Mouse (Mus musculus) G1E-ER4 (cell line): ENCODE results near the gene Nsmf. TPM values are rescaled to one million over a fixed set of nuclear protein-coding genes. Genes with fewer than 3 reads are reported as not detected.

Source experiments
- GATA1 ChIP-seq: IDR thresholded peaks from one replicate; pipeline ENCODE4 v1.8.0; 2012; ENCODE audit warnings: low read length, inconsistent platforms
- polyA plus RNA-seq: library from polyadenylated mRNA; stranded (reverse); fragments of >175 nt; gene quantifications from 2 replicates; pipeline ENCODE4 v1.2.3, GENCODE M21; 2012

Nsmf gene
- polyA plus RNA-seq, 1 experiment = 56.3 TPM

DNA sequence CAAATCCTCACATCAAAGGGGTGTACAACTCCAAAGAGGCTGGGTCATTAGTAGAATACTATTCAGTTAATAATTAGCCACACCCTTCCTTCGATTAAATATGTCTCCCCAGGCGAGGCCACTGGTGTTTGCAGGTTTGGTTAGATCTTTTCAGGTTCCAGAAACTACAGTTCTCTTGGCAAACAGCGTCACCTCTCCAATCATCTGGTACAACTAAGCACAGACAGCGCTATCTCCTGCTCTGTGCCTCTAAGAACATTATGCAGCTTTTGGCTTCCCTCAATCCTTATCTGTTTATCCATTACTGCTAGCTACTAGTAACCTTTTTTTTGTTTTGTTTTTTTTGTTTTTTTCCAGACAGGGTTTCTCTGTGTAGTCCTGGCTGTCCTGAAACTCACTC is 15.4 kb downstream of the Nsmf start:
- no peak for TF ChIP-seq GATA1

GRCm38 (mm10) chr2:25072398-25072797 is 18.2 kb downstream of the Nsmf start:
- no peak for TF ChIP-seq GATA1

- TF ChIP-seq GATA1 = no peak
These were observed 21.4 kb downstream of the Nsmf start for GRCm38 (mm10) chr2:25075506-25075905.

DNA sequence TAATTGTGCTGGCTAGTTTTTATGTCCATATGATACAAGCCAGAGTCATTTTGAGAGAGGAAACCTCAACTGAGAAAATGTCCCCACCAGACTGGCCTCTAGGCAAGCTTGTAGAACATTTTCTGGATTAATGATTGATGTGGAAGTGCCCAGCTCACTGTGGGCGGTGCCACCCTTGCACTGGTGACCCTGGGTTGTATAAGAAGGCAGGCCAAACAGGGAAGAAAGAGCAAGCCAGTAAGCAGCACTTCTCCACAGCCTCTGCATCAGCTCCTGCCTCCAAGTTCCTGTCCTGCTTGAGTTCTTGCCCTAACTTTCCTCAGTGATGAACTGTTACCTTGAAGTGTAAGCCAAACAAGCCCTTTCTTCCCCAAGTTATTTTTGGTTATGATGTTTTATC is 24.8 kb downstream of the Nsmf start:
- no peak for TF ChIP-seq GATA1

DNA sequence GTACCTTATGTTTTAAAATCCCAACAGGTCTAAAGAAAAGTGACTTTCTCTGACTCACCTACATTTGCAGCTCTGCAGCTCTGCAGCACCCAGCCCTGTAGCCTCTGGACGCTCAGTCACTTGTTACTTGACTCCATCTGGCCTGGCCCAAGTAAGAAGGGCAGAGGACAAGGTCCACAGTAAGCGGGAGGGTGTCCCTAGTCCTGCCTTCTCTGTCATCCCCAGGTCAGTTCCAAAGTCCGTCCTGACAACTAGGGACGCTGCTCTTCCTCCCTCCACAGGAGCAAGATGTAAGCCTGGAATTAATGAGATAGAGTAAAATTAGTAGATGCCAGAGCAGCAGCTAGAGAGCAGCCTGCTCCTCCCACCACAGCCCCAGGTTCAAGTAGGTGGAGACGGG is 25.9 kb downstream of the Nsmf start, which contains the start of gene Entpd8:
Entpd8 (plus strand) TSS at position 229 of the 400 bp plus-strand sequence.
- no peak for TF ChIP-seq GATA1

DNA sequence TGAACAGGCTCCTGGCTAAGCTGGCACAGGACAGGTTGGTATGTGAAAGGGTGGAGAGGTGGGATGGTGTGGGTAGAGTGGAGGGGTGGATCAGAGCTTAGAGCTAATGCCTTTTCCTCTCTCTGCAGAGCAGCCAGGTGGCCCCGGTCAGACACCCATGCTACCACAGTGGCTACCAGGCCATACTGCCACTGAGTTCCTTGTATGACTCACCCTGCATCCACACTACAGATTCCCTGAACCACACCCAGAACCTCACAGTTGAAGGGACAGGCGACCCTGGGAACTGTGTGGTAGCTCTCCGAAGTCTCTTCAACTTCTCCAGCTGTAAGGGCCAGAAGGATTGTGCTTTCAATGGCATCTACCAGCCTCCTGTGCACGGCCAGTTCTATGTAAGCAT is 29.5 kb downstream of the Nsmf start:
- TF ChIP-seq GATA1 = no peak

DNA sequence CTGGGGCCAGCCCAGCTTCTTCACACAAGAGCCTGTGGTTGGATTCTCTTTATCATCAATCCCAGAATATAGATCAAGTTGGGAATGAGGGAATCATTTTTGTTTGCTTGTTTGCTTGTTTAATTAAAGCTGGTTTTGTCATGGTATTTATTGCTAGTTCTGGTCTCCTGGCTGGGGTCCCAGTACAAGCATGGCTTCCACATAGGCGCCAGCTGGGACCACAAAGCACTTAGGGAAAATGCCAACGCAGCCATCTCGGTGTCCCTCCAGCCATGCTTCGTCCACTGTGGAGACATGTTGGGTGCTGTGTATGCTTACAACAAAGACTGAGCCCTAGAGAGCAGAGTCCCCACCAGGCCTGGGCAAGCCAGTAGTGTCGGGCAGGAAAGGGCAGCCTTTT is 31.4 kb downstream of the Nsmf start:
- TF ChIP-seq GATA1 = no peak

DNA sequence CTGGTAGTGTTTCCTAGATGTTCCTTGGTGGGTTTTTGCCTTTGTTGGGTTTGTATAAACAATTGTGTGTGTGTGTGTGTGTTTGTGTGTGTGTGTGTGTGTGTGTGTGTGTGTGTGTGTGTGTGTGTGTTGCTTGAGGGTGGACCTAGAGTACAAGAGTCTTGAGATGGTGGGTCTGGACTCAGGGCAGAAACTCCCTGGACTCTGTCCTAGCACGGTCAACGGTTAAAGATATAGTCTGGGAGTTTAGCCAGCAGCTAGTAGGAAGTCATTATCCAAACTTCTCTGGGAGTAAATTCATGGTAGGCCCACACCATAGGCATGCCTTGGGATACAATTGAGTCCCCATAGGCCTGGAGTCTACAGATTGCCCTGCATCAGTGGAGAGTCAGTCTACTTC is 33.7 kb downstream of the Nsmf start:
- TF ChIP-seq GATA1 = no peak

DNA sequence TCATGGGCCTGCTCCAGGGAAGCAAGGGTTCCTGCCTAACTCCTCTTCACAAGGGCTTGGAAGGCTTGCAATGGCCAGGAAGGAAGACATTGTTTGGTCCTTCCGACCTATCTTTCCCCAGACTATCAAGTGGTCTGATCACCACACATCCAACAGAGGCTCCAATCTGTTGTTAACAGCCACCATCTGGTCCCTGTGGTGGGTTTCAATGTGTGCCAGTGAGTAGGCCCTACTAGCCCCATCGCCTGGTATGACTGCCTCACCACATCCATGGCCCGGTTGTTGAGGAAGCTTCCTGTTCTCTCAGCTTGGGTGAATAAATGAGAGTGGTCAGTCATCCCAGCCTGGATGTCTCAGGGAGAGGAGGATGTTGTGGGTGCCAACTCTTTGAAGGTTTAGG is 34.5 kb downstream of the Nsmf start:
- TF ChIP-seq GATA1 = no peak

DNA sequence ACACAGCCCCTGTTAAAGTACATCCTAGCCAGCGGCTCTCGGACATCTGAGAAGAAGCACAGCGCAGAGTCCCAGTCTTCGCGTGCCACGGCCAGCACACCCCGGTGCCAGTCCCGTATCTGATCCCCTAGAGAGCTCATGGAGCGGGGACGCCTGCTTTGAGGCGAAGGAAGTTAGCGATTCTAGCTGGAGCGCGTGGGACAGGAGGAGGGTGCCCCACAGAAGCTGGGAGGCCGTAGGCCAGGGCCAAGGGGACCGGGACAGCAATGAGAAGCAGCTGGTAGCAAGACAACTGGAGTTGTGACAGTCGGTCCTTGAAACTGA is 40.6 kb downstream of the Nsmf start:
- TF ChIP-seq GATA1 = no peak

GRCm38 (mm10) chr2:25095109-25095850 is 41.1 kb downstream of the Nsmf start, which contains the start of gene Noxa1:
TSS of gene Noxa1 (minus strand) at chr2:25095149.
- TF ChIP-seq GATA1 = no peak

DNA sequence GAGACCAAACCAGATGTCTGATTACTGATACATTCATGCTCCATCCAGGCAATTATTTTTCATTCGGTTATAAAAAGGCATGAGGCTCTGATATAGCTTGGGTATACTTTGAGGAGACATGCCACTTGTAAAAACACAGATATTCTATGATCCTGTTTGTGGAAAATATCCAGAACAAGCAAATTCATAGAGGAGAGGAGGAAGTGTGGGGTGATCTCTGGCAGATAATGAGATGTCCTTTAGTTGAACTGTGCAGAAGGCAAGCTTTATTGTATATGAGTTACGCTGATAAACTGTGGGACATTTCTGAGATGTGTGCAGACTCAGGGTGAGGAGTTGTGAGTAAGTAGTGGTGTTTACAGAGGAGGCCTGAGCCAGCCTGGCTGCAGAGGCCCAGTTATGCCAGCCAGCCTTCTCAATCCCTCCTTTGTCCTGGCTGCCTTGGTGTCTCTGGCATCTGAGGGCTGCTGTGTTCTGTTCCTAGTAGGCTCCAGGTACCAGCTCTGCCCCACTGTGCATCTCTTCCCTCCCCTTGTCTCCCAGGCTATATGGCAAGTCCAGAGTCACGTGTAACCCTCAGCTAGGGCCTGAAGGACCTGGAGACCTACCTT is 44.0 kb downstream of the Nsmf start:
- TF ChIP-seq GATA1 = no peak

- TF ChIP-seq GATA1 = no peak
These were observed 44.8 kb downstream of the Nsmf start for GRCm38 (mm10) chr2:25098956-25099355.

GRCm38 (mm10) chr2:25099703-25100102 is 45.5 kb downstream of the Nsmf start:
- TF ChIP-seq GATA1 = no peak

- no peak for TF ChIP-seq GATA1
These were observed 50.0 kb downstream of the Nsmf start for GRCm38 (mm10) chr2:25104122-25104521.

DNA sequence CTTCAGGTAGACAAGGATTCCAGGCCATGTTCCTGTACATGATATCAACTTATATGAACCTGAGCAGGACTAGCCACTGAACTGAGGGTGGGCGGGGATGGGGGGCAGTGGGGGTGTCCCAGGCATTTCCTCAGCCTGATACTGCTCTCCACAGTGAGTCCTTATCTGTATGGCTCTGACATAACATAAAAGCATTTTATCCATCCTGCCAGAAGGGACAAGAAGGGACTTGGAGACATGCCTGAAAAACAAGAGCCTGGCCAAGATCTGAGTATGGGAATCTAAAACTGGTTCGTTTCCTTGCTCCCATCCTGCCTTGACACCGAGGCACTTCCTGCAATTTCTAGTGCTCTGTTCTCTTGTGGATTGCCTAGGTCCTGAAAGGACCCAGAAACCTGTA is 51.9 kb downstream of the Nsmf start:
- no peak for TF ChIP-seq GATA1

DNA sequence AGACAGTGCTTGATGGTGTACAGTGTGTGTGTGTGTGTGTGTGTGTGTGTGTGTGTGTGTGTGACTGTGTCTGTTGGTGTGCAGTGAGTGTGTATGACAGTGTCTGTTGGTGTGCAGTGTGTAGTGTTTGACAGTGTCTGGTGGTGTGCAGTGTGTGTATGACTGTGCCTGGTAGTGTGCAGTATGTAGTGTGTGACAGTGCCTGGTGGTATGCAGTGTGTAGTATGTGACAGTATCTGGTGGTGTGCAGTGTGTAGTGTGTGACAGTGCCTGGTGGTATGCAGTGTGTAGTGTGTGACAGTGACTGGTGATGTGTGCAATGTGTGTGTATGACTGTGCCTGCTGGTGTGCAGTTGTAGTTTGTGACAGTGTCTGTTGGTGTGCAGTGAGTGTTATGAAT is 55.3 kb downstream of the Nsmf start:
- TF ChIP-seq GATA1 = no peak
